Mouse (Mus musculus) ES-Bruce4 (cell line): ENCODE measurements around the gene Opn3. TPM values are rescaled to one million over a fixed set of nuclear protein-coding genes. Genes with fewer than 3 reads are reported as not detected.

Source experiments
- H3K27ac ChIP-seq: 2 replicates; pipeline ENCODE4 v1.5.1; 2012; ENCODE audit warnings: low read length, inconsistent platforms; ENCODE audit not compliant: insufficient read depth
- H3K27me3 ChIP-seq: 2 replicates; pipeline ENCODE4 v1.6.1; 2012; ENCODE audit warnings: mild to moderate bottlenecking, low read length, inconsistent platforms; ENCODE audit not compliant: control insufficient read depth, poor library complexity, insufficient read depth, severe bottlenecking
- H3K36me3 ChIP-seq: 2 replicates; pipeline ENCODE4 v1.6.1; 2012; ENCODE audit warnings: inconsistent platforms, mild to moderate bottlenecking, low read length, moderate library complexity; ENCODE audit not compliant: control insufficient read depth, poor library complexity, insufficient read depth, severe bottlenecking
- H3K4me1 ChIP-seq: one replicate; pipeline ENCODE4 v1.8.1; 2011; ENCODE audit warnings: low read length; ENCODE audit not compliant: control insufficient read depth, insufficient read depth
- H3K4me3 ChIP-seq: 2 replicates; pipeline ENCODE4 v1.5.1; 2011; ENCODE audit warnings: low read depth, mild to moderate bottlenecking, low read length
- H3K9ac ChIP-seq: 2 replicates; pipeline ENCODE4 v1.6.1; 2012; ENCODE audit warnings: low read depth, mild to moderate bottlenecking, inconsistent platforms; ENCODE audit not compliant: poor library complexity, severe bottlenecking
- H3K9me3 ChIP-seq: replicated peaks from 2 replicates; pipeline ENCODE4 v1.6.1; 2012; ENCODE audit warnings: mild to moderate bottlenecking, low read length, inconsistent platforms; ENCODE audit not compliant: control insufficient read depth, poor library complexity, insufficient read depth, severe bottlenecking
- CTCF ChIP-seq: IDR thresholded peaks from one replicate; pipeline ENCODE4 v1.8.1; 2011; ENCODE audit warnings: low read depth, low read length
- EP300 ChIP-seq: IDR thresholded peaks from 2 replicates; pipeline ENCODE4 v1.6.1; 2011; ENCODE audit warnings: low read depth, low read length; ENCODE audit not compliant: insufficient read depth
- POLR2A ChIP-seq: IDR thresholded peaks from one replicate; pipeline ENCODE4 v1.8.1; 2011; ENCODE audit warnings: low read length; ENCODE audit not compliant: insufficient read depth
- polyA plus RNA-seq: library from polyadenylated mRNA; stranded (reverse); fragments of >200 nt; gene quantifications from 2 replicates; pipeline ENCODE4 v1.2.4, GENCODE M21; 2011; ENCODE audit warnings: low read depth; ENCODE audit not compliant: missing spikeins, insufficient read depth, insufficient read length

Opn3 gene
- polyA plus RNA-seq, 1 experiment, result 1.9 TPM

DNA sequence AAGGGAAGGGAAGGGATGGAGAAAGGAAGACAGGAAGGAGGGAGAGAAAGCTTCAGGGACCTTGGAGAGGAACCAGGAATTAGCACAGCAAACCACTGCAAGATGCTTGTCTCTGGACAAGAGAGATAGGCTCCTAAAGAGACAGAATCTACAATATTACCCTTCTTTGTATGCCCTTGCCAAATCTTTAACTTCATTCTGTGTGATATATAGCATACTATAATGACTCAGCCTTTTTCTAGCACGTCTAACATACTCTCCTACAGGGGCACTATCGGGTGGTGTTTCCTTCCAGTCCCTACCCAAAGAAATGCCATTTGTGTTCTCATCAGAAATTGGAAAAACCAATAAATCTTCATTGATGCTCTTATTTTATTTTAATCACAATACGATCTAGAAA is 61.5 kb downstream of the Opn3 start:
- TF ChIP-seq EP300, result no peak
- no peak for TF ChIP-seq CTCF
- TF ChIP-seq POLR2A, result no peak
- Histone ChIP-seq H3K9ac (no peak overlapping the region), H3K4me1 (no peaks in the 10 kb centered on the region), H3K9me3 (no peaks in the 10 kb centered on the region), H3K27me3 (no peaks in the 10 kb centered on the region), H3K27ac (no peak overlapping the region), H3K4me3 (no peak overlapping the region), H3K36me3 (no peaks in the 10 kb centered on the region)

DNA sequence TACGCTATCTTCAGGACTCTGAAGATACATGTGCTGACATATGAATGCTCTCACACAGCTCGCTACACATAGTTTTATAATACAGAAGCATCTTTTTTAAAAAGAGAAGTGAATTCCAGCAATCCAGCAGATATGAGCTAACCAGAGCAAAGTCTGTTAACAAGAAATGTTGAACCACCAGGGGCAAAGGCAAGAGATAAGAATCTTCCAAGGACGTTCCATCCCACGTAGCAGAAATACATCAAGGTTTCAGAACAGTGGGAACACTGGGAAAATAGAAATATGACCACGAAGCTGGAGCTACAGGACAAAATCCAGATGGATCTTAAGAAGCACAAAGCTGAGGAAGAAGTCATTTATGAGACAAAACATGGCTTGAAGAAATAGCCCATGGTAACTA is 62.2 kb downstream of the Opn3 start:
- no peaks in the 10 kb centered on the region for H3K9me3 ChIP-seq
- TF ChIP-seq POLR2A (no peak), CTCF (no peak), EP300 (no peak)
- H3K4me3 ChIP-seq, result no peak overlapping the region
- no peak overlapping the region for H3K9ac ChIP-seq
- H3K27me3 ChIP-seq, result no peaks in the 10 kb centered on the region
- H3K27ac ChIP-seq, result no peak overlapping the region
- no peaks in the 10 kb centered on the region for H3K36me3 ChIP-seq
- no peaks in the 10 kb centered on the region for H3K4me1 ChIP-seq

GRCm38 (mm10) chr1:175629248-175629647 is 63.3 kb downstream of the Opn3 start:
- no peaks in the 10 kb centered on the region for H3K36me3 ChIP-seq
- H3K9me3 ChIP-seq, result no peaks in the 10 kb centered on the region
- no peak overlapping the region for H3K9ac ChIP-seq
- TF ChIP-seq POLR2A, result no peak
- TF ChIP-seq EP300, result no peak
- TF ChIP-seq CTCF, result no peak
- no peaks in the 10 kb centered on the region for H3K27me3 ChIP-seq
- no peak overlapping the region for H3K4me3 ChIP-seq
- no peak overlapping the region for H3K27ac ChIP-seq
- H3K4me1 ChIP-seq, result no peaks in the 10 kb centered on the region

- Histone ChIP-seq H3K27me3 (no peaks in the 10 kb centered on the region), H3K4me3 (peak overlapping the region; percentile 64), H3K9me3 (no peaks in the 10 kb centered on the region), H3K27ac (no peak overlapping the region), H3K4me1 (no peaks in the 10 kb centered on the region), H3K36me3 (no peaks in the 10 kb centered on the region), H3K9ac (0 out of 2 replicates have a peak overlapping the region, but pooled peaks have one; percentile 27)
- TF ChIP-seq CTCF (peak; percentile 45), EP300 (no peak)
These were observed 66.4 kb downstream of the Opn3 start for GRCm38 (mm10) chr1:175625990-175626692.

- peak within 1 kb of the TSS; percentile 90 for H3K4me3 ChIP-seq
- H3K9me3 ChIP-seq, result no peaks in the 10 kb centered on the region
- no peaks in the 10 kb centered on the region for H3K4me1 ChIP-seq
- TF ChIP-seq EP300, result no peak
- peak; percentile 70 for TF ChIP-seq POLR2A
- H3K9ac ChIP-seq, result peak within 1 kb of the TSS; percentile 75
- H3K27me3 ChIP-seq, result no peaks in the 10 kb centered on the region
- no peak within 1 kb of the TSS for H3K27ac ChIP-seq
- no peaks in the 10 kb centered on the region for H3K36me3 ChIP-seq
These were observed 67.2 kb downstream of the Opn3 start, which contains the start of gene Fh1 for GRCm38 (mm10) chr1:175625257-175625879. Gene Fh1 (minus strand): TSS chr1:175625635.

- peaks cover 6% of the 10 kb centered on the region; the same call in 1 of the 2 replicates for H3K36me3 ChIP-seq
- H3K9ac ChIP-seq, result no peak overlapping the region
- H3K9me3 ChIP-seq, result no peaks in the 10 kb centered on the region
- no peaks in the 10 kb centered on the region for H3K27me3 ChIP-seq
- TF ChIP-seq EP300, result no peak
- no peak for TF ChIP-seq CTCF
- TF ChIP-seq POLR2A, result no peak
- no peaks in the 10 kb centered on the region for H3K4me1 ChIP-seq
- no peak overlapping the region for H3K27ac ChIP-seq
- no peak overlapping the region for H3K4me3 ChIP-seq
These were observed 68.9 kb downstream of the Opn3 start for GRCm38 (mm10) chr1:175623656-175624055.
